Mouse (Mus musculus): ENCODE measurements around the gene Mapkapk3. TPM values are rescaled to one million over a fixed set of nuclear protein-coding genes. Genes with fewer than 3 reads are reported as not detected.

The Mapkapk3 gene
- total RNA-seq (2021): 10 to 100 TPM; 33.6 to 34.8 TPM
- long read RNA-seq, experiment 1, transcript Mapkapk3-201 (11 exons, 2,816 nt): major isoform, 40 of 76 reads
- long read RNA-seq, experiment 1, partial matches to known transcripts: 0 of 76 reads
- long read RNA-seq, experiment 1, other reads (novel, unspliced or antisense): 36 of 76 reads
- long read RNA-seq, experiment 2, transcript Mapkapk3-201 (11 exons, 2,816 nt): major isoform, 25 of 55 reads
- long read RNA-seq, experiment 2, partial matches to known transcripts: 2 of 55 reads
- long read RNA-seq, experiment 2, other reads (novel, unspliced or antisense): 28 of 55 reads

DNA sequence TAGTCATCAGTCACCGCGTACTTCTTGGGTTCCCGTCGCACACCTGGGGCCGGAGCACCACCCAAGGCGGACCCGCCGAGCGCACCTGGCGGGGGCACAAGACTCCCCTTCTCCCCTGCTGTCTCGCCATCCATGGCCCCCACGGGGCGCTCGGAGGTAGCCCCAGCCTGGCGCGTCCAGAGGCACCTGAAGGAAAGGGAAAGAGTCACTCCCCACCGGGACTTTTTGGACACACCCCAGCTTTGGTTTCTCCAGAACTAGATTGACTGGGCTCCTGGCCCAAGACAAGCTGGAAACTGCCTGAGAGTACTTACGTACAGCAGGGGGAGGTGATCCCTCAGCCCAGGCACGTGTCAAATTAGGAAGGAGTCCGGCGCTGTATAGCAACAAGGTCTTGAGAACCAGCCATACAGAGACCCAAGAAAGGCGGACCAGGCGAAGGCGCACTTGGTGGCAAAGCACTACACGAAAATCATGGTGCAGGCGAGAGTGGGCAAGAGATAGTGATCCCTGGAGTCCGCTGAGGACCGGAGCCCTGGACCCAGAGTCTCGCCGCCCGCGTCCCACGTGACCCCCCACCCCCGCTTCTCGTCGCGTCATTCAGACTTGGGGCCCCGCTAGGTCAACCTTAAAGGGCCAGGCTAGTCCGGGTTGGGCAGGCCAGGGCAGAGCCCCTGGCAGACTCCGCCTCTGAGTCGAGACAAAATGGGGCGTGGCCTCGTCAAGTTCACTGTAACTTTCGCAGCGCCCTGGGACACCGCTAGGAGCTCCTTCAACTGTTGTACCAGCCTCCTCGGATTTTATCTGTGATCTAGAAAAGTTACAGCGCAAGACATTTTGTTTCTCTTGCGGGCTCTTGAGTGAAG lies at the start of gene Mapkapk3:
Gene Mapkapk3 (minus strand): TSS at position 667 of the 866 bp plus-strand sequence.
- DNase-seq (ENCODE audit: low spot score): peak; percentile 93

DNA sequence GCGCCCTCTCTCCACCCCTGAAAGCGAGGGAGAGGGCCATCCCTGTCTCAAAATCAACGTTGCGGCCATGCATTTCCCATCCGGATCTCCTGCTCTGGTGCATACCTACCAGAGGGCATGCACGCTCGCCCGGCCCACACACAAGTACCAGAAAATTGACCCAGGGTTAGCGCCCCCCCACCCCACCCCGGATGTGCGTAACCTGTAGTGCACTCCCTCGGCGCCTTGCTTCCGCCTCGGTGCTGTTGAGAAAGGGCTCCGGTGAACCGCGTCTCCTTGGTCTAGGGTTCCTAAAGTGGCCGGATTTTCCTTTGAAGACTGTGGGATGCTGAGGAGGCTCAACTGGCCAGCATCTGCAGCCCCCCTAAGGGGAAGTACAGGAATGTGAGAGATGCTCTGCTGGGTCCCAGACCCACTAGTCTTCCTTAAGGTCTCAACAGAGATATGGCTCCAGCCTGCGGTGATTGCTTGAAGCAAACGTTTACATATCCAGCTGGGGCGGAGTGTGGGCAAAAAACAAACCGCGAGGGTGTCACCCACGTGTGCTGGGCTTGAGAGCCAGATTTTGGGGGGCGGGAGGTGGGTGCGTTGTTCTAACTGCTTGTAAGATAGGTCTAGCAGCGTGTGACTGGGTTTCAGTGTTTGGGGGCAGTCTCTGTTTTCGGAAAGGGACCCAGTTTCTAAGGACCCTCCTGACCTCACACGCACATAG lies 48.7 kb upstream of the Mapkapk3 start, which contains the start of gene Hemk1:
Gene Hemk1 (minus strand): TSS at position 179 of the 712 bp plus-strand sequence.
- peak; percentile 79 for DNase-seq (ENCODE audit: low spot score)

DNA sequence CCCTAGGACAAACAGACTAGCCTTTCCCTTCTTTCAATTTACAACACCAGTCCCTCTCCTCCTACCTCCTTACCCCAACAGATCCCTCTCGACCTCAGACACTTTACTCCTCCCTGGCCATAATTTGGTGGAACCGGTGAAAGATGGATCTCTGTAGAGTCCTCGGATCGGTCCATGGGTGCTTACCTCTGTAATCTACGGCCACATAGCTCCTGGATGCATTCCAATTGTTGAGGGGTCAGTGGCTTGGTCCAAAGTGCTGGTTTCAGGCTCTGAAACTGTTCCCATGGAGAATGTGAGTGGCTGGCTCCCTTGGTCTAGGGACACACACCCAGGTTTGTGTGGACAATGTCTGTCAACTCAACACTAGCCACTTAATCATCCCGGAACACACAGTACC lies 46.7 kb upstream of the Mapkapk3 start:
- no peak for DNase-seq (ENCODE audit: low spot score)

DNA sequence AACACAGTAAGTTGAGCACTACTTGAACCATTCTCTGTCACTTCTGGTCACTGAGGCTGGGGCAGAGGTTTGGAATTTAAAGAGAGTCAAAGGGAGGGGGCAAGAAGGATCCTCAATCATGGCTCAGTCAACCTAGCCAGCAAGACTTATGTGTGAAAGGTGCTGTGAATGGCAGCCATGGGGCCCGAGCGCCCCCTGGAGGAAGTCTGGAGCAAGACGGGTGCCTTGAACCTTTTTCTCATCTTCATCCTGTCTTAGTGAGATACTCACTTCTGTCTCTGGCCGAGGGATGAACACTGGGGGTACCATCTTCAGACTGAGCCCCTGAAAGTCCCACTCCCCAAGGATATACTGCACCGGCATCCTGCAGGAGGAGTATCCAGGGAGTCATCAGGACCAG lies 46.2 kb upstream of the Mapkapk3 start:
- DNase-seq (ENCODE audit: low spot score): peak; percentile 73

DNA sequence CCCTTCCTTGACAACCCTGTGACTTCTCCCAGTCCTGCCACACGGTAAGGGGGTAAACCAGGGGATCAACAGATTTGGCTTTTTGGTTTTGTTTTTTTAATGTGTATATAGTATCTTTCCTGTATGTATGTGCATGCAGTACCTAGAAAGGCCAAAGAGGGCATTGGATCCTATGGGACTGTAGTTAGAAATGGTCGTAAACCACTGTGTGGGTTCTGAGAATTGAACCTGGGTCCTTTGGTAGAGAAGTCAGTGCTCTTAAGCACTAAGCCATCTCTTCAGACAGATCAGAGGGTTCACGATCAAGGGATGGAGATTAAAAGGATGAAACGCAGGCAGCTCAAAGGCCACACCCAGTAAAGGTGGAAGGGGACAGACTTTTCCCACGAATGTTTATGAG lies 45.4 kb upstream of the Mapkapk3 start:
- DNase-seq (ENCODE audit: low spot score): no peak

DNA sequence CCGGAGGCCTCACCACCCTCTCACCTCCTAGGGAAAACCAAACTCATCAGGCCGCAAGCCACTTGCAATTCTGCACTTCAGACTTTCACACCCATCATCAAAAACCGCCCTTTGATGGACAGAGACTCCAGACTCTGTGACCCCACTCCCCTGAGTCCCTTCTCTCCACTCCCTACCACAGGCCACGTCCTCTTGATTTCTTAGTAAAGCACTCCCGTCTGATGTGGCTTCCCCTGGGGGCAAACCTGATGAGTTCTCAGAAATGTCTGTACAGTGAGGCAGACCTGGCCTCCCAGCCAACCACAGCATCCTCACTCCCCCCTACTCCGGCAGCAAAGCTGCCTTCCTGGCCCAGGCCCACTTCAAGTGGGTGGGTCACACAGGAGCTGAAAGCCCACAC lies 44.7 kb upstream of the Mapkapk3 start:
- DNase-seq (ENCODE audit: low spot score): no peak

DNA sequence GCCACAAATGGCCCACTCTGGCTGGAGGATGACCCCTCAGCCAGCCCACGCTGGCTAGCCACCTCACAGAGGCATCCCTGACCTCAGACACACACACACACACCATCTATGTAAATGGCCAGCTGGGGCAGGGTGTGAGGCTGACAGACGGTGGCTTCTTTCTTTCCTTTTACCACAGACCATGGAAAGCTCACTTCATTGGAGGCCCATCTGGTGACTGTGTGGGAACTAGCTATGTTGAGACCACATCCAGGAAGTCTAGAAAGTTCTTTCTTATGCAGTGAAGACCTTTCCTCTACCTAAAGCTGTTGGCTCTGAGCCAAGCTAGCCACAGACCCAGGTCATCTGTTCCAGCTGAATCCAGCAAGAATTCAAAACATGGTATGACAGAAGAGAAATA lies 44.0 kb upstream of the Mapkapk3 start:
- no peak for DNase-seq (ENCODE audit: low spot score)

DNA sequence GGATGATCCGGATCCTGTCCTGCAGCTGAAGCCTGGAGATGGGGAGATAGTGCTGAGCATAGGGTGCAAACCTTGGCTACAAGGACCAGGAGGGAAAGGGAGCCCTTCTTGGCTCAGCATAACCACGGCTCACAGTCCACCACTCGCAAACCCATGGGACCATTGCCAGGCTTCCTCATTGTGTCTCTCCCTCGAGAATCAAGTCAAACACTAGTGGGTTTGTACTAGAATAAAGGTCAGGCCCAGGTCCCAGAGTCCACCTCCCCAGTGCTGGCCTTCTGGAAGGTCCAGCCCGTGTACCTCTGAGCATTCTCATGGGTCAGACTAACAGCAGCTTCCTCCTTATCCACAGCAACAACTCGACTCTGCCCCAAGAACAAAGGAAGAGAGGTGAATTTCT lies 41.1 kb upstream of the Mapkapk3 start:
- DNase-seq (ENCODE audit: low spot score): no peak

DNA sequence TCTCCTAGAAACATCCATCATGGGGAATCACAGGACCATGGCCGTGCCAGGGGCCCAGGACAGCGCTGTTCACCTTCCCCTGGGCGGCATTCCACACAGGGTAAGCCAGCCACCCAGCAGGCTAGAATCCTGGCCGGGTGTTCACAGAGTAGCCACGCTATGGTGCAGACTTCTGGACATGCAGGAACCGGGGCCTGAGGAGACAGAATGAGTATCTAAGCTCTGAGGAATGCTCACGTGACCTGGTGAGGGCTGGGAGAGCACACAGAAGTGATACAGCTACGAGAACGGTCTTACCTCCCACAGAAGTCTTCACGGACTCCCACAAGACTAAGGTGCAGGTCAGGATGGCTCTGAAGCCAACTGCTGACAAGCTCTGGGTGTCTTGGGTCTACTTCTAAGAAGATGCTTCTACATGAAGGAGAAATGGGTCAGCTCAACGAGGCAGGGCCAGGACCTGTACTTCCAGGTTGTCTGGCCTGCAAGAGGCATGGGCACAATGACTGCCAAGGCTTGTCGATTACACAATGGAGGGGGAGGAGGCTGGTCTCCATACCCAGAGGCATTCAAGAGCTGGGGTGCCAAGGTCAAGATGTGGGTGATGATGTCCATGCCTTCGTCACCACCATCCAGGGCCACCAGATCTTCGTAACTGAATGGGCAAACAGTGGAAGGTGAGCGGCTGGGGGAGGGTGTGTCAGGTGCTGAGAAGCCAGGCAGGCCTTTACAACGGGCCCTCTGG lies 38.4 kb upstream of the Mapkapk3 start:
- DNase-seq (ENCODE audit: low spot score): no peak

DNA sequence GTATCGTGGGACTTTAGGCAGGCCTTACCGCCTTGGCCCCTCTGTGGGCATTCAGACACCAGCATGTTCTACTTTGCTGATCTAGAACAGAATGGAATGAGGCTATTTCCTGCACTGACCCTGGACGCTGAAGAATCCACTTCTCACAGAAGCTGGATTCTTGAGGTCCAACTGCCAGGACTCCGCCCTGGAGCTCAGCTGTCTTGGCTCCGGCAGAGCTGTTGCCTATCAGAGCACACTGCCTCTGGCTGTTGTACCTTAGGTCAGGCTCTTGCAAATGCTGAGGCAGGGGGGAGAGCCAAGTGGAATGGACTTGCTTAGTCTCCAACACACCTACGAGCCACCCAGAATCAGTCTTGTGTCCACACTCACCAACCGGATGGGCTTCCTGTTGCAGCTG lies 36.2 kb upstream of the Mapkapk3 start:
- peak; percentile 68 for DNase-seq (ENCODE audit: low spot score)

DNA sequence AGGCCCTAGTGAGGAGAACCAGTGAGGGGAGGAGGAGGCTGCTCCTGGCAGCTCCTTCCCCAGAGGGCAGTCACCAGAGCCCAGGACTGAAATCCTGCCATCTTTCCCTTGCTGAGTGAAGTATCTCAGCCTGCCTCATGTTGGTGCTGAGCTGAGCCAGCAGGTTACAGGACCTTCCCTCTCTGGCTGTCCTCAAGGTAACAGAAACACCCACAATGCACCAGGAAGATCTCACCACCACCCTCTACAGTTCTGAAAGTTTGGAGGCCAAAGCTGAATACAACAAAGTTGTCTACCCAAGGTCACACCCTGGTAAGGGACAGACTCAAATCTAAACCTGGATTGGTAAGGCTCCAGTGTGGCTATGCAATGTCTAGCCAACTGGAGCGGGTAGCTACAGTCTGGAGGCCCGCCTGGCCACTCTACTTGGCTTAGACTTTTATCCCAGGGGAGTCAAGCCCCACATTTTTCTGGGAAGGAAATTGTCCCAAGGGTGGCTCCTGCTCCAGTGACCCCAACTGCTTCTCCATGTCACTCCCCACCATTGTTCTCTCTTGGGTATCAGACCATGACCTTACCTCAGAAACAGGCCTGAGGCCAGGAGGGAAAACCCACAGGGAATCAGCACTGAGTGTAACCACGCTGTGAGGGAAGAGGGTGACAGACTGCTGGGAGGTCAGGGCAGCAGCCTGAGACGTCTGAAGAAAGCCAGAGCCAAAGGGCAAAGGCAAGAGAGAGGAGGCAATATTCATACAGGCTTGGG lies 35.3 kb upstream of the Mapkapk3 start:
- peak; percentile 54 for DNase-seq (ENCODE audit: low spot score)

DNA sequence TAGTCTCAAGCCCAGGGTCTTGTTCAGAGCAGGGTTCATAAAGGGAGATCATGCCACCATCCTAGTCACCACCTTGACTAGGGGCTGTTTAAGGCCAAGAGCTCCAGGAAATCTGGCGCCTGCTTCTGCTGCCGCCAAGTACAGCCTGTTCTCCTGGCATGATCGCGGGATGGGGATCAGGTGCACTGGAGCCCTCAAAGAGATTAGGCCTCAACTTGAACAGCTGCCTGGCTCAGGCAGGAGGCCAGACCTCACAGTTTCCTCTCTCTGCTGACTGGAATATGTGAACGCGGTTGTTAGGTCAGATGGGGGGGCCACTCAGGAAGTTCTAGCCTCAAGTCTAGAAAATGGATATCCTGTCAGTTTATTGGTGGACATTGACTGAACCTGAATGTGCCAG lies 33.9 kb upstream of the Mapkapk3 start:
- DNase-seq (ENCODE audit: low spot score): peak; percentile 95

DNA sequence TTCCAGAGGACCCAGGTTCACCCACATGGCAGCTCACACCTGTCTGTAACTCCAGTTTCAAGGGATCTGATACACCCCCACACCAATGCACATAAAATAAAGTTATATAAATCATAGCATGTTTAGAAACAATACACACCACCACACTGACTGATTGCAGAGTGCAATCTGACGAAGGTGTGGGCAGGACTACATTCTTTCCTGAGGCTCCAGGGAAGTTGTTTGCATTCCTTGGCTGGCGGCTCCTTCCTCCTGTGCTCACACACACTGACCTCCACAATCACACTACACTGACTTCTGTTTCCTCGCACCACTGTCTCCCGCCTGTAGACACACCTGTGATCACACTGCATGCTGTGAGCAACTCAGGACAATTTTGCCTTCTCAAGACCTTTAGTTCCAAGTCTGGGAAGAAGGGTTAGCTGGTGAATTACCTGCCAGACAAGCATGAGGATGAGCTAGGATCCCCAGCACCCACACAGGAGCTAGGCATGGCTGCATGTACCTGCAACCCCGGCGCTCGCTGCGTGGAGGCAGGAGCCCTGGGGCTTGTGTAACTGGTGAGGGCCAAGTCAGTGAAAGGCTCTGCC lies 32.9 kb upstream of the Mapkapk3 start:
- DNase-seq (ENCODE audit: low spot score): no peak

DNA sequence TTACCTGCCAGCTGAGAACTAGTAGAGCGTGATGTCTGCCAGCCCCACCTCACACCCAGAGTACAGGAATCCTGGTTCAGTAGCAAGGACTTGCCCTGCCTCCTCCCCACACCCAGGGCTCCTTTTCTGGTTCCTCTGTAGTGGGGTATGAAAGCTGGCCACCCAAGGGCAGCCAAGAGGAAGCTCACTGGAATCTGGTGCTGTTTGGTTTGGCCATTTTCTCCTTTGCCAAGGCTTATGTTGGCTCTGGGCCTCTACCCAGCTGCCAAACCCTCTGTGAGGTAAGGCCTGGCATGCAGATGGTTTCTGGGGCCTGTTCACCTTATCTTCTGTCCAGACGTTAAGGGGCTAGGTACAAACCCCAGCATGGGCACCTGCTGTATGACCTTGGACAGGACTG lies 26.1 kb upstream of the Mapkapk3 start:
- no peak for DNase-seq (ENCODE audit: low spot score)

DNA sequence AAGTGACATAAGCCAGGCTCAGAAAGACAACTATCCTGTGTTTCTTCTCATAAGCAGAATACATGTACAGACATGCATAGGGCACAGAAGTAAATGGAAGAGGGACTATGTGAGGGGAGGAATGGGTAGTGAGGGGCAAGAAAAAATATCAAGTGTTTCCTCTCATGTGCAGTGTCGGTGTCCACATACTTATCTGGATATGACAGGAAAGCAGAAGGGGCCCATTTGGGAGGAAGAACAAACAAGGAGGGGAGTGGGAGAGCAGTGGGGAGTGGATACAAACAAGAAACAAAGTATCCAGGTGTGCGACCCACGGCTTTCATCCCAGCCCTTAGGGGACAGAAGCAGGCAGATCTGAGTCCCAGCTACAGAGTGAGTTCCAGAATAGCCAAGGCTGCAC lies 24.2 kb upstream of the Mapkapk3 start:
- no peak for DNase-seq (ENCODE audit: low spot score)

DNA sequence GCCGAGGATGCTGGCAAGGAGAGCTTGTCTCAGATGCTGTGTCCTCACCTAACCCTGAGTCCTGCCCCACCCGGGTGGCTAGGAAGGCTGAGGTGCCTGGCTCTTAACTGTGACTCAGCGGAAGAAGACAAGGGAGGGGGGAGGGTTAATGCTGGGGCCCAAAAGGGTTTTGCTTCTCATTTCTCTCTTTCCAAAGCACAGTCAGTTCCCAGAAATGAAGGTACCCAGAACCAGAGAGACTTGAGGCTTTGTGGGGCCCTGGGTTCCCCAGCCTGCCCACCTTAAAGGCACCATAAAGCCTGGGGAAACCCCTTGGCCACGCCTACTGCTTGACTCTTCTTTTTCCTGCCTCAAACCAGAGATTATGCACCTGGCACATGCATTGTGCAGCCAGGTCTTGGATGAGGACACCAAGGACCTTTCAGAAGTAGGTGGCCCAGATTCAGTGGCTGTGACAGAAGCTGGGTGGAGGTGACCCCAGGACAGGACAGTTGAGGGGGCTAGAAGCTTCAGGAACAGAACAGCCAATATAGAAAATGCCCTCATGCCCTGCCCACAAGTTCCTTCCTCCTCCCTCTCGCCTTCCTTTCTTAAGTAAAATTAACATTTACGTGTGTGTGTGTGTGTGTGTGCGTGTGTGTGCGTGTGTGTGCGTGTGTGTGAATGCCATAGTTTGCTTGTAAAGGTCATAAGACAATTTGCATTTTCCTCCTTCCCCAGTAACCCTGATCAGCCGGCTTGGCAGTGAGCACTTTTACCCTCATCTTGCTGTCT lies 23.3 kb upstream of the Mapkapk3 start:
- no peak for DNase-seq (ENCODE audit: low spot score)

DNA sequence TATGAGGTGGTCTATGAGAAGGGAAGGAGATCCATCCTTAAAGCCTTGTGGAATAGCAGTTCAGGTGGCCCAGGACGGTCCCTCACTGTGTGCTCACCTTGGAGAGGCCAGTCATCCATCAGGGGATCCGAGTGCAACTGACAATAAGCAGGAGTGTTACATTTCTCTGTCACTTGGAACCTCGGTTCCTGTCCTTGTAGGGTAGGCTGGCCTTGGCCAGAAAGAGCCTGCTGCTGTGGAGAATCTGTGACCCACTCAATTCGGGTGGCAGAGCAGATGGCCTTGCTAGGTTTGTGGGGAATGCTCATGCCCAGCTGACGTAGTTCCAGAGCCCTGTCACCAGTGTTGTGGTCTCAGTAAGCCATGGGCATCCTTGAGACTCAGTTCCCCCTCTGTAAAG lies 19.9 kb upstream of the Mapkapk3 start:
- DNase-seq (ENCODE audit: low spot score): no peak

DNA sequence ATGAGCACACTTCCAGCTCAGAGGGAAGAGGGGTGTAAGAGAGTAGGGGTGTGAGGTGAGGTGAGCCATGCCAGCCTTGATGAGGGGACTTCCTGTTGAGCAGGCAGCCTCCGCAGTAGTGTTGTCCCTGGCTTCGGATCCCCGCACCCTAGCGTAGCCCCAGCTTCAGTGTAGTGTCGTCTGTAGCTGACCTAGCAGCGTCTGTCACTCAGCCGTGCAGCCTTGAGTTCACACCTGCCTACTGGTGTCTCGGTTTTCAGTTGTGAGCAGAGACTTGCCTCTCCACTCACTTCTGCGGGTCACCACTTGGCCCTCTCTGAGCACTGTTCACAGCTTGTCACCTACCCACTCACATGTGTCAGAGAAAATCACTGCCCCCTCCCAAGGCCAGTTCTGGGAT lies 19.5 kb upstream of the Mapkapk3 start:
- DNase-seq (ENCODE audit: low spot score): no peak

DNA sequence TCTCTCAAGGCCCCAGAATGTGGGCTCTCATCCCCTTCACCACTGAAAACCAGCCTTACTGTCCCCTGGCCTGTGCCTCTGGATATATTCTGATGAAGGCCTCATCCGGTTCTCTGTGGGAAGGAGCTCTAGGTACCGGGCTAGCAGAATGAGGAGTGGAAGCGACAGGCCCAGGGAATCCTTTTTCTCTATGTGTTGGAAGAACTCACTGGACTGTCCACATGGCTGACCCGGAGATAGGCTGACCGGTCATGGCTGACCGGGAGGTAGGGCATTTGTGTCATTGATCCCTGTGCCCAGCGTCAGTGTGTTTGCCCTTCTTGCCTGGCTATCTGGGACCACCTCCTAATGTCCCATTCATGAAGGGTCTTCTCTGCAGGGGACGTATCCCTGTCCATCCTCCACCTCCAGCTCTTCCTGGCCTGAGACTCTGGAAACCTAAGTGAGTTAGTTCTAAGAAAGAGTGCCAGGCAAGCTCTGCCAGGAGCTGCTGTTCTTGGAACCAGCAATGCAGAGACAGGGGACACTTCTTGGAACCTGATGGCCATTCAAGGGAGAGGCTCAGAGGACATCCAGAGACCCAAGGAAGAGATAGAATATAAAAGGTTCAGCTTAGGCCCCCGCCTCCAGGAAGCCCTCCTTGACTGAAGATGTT lies 18.8 kb upstream of the Mapkapk3 start:
- DNase-seq (ENCODE audit: low spot score): peak; percentile 62
